Mouse (Mus musculus): ENCODE results near the gene Lix1l. TPM values are rescaled to one million over a fixed set of nuclear protein-coding genes. Genes with fewer than 3 reads are reported as not detected.

Gene Lix1l
- polyA plus RNA-seq, 1 experiment from 2014 or later = 8.7 TPM

DNA sequence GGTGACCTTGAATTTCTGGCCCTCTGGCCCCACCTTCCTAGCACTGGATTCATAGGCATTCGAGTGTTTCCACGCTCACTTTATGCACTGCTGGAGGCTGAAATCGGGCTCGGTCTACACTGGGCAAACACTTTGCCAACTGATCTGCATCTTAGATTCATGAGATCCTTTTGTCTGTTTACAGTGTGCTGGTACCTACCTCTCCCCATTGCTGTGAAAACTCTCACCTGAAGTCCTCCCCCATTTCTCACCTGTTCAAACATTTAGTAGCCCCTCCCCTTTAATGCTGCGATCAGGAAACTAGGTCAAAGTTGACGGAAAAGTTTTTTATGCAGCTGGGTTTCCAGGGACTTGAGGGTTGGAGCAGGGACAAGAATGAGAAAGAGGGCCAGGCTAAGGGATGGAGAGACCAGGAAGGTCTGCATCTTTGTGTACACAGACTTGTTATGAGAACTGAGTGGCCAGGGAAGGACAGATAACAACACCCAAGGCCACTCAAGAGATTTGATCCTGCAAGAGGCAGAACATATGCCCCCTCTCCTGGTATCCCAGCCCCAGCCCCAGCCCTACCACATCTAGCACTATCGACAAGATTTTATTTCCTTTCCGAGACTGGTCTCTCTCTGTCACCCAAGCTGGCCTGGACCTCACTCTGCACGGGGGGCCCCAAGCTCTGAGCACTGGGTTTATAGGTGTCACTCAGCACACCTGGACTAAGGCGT lies 36.9 kb upstream of the Lix1l start:
- Histone ChIP-seq H3K4me2 (ENCODE audit: low read depth) (no peak overlapping the region), H3K4me3 (ENCODE audit: low read depth, low read length) (no peak overlapping the region), H3K4me1 (ENCODE audit: control insufficient read depth, insufficient read depth, low read length) (peaks cover 11% of the 10 kb centered on the region), H3K9ac (ENCODE audit: low read length) (no peak overlapping the region), H3K27ac (ENCODE audit: low read depth, low read length) (no peak overlapping the region), H3K36me3 (ENCODE audit: control insufficient read depth, insufficient read depth, low read length) (peaks cover 6% of the 10 kb centered on the region), H3K9me3 (ENCODE audit: control insufficient read depth, low read length) (no peaks in the 10 kb centered on the region), H3K27me3 (ENCODE audit: control insufficient read depth, insufficient read depth, low read length) (no peaks in the 10 kb centered on the region)
- ATAC-seq (ENCODE audit: insufficient read depth, low FRiP score, low TSS enrichment) (no peak), DNase-seq (ENCODE audit: low spot score) (no peak)
- WGBS = 79% methylated on average over 10 of the region's 10 CpGs

- Histone ChIP-seq H3K9me3 (ENCODE audit: control insufficient read depth, low read length) (no peaks in the 10 kb centered on the region), H3K9ac (ENCODE audit: low read length) (no peak overlapping the region), H3K4me2 (ENCODE audit: low read depth) (no peak overlapping the region), H3K27me3 (ENCODE audit: control insufficient read depth, insufficient read depth, low read length) (no peaks in the 10 kb centered on the region), H3K27ac (ENCODE audit: low read depth, low read length) (no peak overlapping the region), H3K36me3 (ENCODE audit: control insufficient read depth, insufficient read depth, low read length) (peaks cover 5% of the 10 kb centered on the region), H3K4me3 (ENCODE audit: low read depth, low read length) (no peak overlapping the region), H3K4me1 (ENCODE audit: control insufficient read depth, insufficient read depth, low read length) (peaks cover 7% of the 10 kb centered on the region)
- ATAC-seq (ENCODE audit: insufficient read depth, low FRiP score, low TSS enrichment) (no peak), DNase-seq (ENCODE audit: low spot score) (no peak)
- 68% methylated on average over 7 of the region's 7 CpGs for WGBS
Observed at GRCm38 (mm10) chr3:96564633-96565032, 36.3 kb upstream of the Lix1l start.

DNA sequence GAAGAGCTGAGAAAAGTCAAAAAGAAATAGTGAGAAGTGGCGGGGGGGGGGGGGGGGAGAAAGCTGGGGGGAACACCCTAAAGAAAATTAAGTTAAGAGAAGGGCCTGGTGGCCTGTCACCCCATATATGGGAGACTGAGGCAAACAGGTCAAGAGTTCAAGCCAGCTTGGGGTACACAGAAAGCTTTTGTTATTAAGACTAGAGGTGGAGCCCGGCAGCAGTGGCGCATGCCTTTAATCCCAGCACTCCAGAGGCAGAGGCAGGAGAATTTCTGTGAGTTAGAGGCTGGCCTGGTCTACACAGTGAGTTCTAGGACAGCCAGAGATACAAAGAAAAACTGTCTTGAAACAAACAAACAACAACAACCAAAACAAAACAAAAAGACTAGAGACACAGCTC lies 35.8 kb upstream of the Lix1l start:
- Histone ChIP-seq H3K9me3 (ENCODE audit: control insufficient read depth, low read length) (no peaks in the 10 kb centered on the region), H3K36me3 (ENCODE audit: control insufficient read depth, insufficient read depth, low read length) (peaks cover 2% of the 10 kb centered on the region; the same call in 1 of the 2 replicates), H3K27me3 (ENCODE audit: control insufficient read depth, insufficient read depth, low read length) (no peaks in the 10 kb centered on the region), H3K4me1 (ENCODE audit: control insufficient read depth, insufficient read depth, low read length) (peaks cover 3% of the 10 kb centered on the region; the same call in 1 of the 2 replicates), H3K4me2 (ENCODE audit: low read depth) (no peak overlapping the region), H3K4me3 (ENCODE audit: low read depth, low read length) (no peak overlapping the region), H3K9ac (ENCODE audit: low read length) (no peak overlapping the region), H3K27ac (ENCODE audit: low read depth, low read length) (no peak overlapping the region)
- 94% methylated on average over 2 of the region's 3 CpGs for WGBS
- ATAC-seq (ENCODE audit: insufficient read depth, low FRiP score, low TSS enrichment) = no peak
- no peak for DNase-seq (ENCODE audit: low spot score)

DNA sequence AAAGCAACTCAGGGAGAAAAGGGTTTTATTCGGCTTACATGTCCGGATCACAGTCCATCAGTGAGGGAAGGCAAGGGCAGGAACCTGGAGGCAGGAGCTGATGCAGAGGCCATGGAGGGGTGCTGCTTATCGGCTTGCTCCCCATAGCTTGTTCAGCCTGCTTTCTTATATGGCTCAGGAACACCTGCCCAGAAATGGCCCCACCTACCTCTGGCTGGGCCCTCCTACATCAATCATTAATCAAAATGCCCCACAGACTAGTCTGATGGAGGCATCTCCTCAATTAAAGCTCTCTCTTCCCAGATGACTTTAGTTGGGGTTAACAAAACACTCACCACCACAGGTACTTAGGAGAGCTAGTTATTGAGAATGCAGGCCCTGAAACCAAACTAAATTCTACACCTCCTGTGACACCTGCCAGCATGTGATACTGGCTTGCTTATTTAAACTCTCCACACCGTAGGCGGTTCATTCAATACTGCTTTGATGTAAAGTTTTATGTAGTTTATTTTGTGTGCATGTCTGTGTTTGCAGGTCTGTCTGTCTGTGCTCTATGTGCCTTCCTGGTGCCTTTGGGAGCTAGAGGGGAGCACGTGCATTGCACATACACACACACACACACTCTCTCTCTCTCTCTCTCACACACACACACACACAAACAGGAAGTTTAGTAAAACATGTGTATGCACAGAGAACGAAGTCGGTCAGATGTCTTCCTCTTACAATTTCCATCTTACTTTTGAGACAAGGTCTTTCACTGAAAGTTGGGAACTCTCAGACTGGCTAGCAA lies 34.1 kb upstream of the Lix1l start:
- Histone ChIP-seq H3K27ac (ENCODE audit: low read depth, low read length) (no peak overlapping the region), H3K9ac (ENCODE audit: low read length) (no peak overlapping the region), H3K4me3 (ENCODE audit: low read depth, low read length) (no peak overlapping the region), H3K9me3 (ENCODE audit: control insufficient read depth, low read length) (no peaks in the 10 kb centered on the region), H3K4me1 (ENCODE audit: control insufficient read depth, insufficient read depth, low read length) (no peaks in the 10 kb centered on the region), H3K4me2 (ENCODE audit: low read depth) (no peak overlapping the region), H3K36me3 (ENCODE audit: control insufficient read depth, insufficient read depth, low read length) (no peaks in the 10 kb centered on the region), H3K27me3 (ENCODE audit: control insufficient read depth, insufficient read depth, low read length) (no peaks in the 10 kb centered on the region)
- ATAC-seq (ENCODE audit: insufficient read depth, low FRiP score, low TSS enrichment) (no peak), DNase-seq (ENCODE audit: low spot score) (no peak)
- 84% methylated on average over 8 of the region's 8 CpGs for WGBS

GRCm38 (mm10) chr3:96568605-96569004 lies 32.3 kb upstream of the Lix1l start:
- Histone ChIP-seq H3K4me1 (ENCODE audit: control insufficient read depth, insufficient read depth, low read length) (no peaks in the 10 kb centered on the region), H3K4me2 (ENCODE audit: low read depth) (no peak overlapping the region), H3K27me3 (ENCODE audit: control insufficient read depth, insufficient read depth, low read length) (no peaks in the 10 kb centered on the region), H3K27ac (ENCODE audit: low read depth, low read length) (no peak overlapping the region), H3K36me3 (ENCODE audit: control insufficient read depth, insufficient read depth, low read length) (no peaks in the 10 kb centered on the region), H3K9ac (ENCODE audit: low read length) (no peak overlapping the region), H3K4me3 (ENCODE audit: low read depth, low read length) (no peak overlapping the region), H3K9me3 (ENCODE audit: control insufficient read depth, low read length) (no peaks in the 10 kb centered on the region)
- DNase-seq (ENCODE audit: low spot score) (no peak), ATAC-seq (ENCODE audit: insufficient read depth, low FRiP score, low TSS enrichment) (no peak)
- 71% methylated on average over 8 of the region's 8 CpGs for WGBS

DNA sequence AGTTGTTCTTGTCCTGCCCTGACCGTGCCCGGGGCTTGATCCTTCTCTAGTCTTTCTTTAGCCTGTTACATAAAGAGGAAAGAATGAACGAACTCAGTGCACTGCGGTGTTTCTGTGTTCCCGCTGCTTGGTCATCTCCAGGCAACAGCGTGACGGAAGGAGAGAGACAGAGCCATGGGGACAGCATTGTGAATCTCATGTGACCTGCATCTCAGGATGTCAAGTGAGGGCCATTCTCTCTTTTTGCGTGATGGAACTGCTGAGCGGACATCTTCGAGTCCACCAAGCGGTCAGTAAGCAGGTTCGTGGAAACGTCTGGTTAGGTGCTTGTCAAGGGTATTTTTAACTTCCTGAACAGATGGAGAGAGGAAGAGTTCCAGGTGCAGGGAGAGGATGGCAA lies 31.4 kb upstream of the Lix1l start:
- H3K9ac ChIP-seq (ENCODE audit: low read length) = no peak overlapping the region
- H3K4me3 ChIP-seq (ENCODE audit: low read depth, low read length) = no peak overlapping the region
- no peaks in the 10 kb centered on the region for H3K36me3 ChIP-seq (ENCODE audit: control insufficient read depth, insufficient read depth, low read length)
- no peak overlapping the region for H3K4me2 ChIP-seq (ENCODE audit: low read depth)
- 93% methylated on average over 13 of the region's 13 CpGs for WGBS
- H3K4me1 ChIP-seq (ENCODE audit: control insufficient read depth, insufficient read depth, low read length) = no peaks in the 10 kb centered on the region
- no peaks in the 10 kb centered on the region for H3K27me3 ChIP-seq (ENCODE audit: control insufficient read depth, insufficient read depth, low read length)
- H3K27ac ChIP-seq (ENCODE audit: low read depth, low read length) = no peak overlapping the region
- H3K9me3 ChIP-seq (ENCODE audit: control insufficient read depth, low read length) = no peaks in the 10 kb centered on the region
- DNase-seq (ENCODE audit: low spot score) (no peak), ATAC-seq (ENCODE audit: insufficient read depth, low FRiP score, low TSS enrichment) (no peak)

DNA sequence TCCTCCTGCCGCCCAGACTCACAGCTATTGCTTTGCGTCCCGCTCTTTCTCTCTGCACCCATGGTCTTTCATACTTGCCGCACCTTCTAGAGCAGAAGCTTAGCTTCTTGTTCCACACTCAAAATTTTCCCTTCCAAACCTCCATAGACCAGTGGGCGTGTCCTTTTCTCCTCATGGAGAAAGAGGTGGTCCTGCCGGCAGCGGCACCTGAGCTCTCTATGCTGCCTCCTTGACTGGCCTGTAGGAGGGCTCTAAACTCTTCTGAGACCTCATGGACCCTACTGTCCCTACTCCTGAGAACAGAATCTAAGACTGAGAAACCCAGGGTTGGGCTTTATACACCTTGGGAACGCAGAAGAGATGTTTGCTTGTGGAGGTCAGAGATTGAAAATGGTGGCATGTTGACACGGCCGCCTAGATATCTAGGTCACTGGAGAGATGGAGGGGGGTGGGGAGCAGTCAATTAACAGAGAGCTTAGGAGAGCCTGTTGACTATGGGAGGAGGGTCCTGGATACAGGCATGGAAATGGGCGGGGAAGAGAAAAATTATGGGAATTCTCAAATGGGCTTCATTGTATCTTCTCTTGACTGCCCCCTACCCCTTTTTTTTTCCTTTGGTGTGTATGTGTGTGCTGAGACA lies 30.9 kb upstream of the Lix1l start:
- H3K4me2 ChIP-seq (ENCODE audit: low read depth) = no peak overlapping the region
- H3K9me3 ChIP-seq (ENCODE audit: control insufficient read depth, low read length) = no peaks in the 10 kb centered on the region
- H3K9ac ChIP-seq (ENCODE audit: low read length) = no peak overlapping the region
- H3K4me1 ChIP-seq (ENCODE audit: control insufficient read depth, insufficient read depth, low read length) = no peaks in the 10 kb centered on the region
- no peaks in the 10 kb centered on the region for H3K36me3 ChIP-seq (ENCODE audit: control insufficient read depth, insufficient read depth, low read length)
- no peak for DNase-seq (ENCODE audit: low spot score)
- H3K4me3 ChIP-seq (ENCODE audit: low read depth, low read length) = no peak overlapping the region
- H3K27ac ChIP-seq (ENCODE audit: low read depth, low read length) = no peak overlapping the region
- ATAC-seq (ENCODE audit: insufficient read depth, low FRiP score, low TSS enrichment) = no peak
- no peaks in the 10 kb centered on the region for H3K27me3 ChIP-seq (ENCODE audit: control insufficient read depth, insufficient read depth, low read length)
- WGBS = 91% methylated on average over 11 of the region's 11 CpGs

DNA sequence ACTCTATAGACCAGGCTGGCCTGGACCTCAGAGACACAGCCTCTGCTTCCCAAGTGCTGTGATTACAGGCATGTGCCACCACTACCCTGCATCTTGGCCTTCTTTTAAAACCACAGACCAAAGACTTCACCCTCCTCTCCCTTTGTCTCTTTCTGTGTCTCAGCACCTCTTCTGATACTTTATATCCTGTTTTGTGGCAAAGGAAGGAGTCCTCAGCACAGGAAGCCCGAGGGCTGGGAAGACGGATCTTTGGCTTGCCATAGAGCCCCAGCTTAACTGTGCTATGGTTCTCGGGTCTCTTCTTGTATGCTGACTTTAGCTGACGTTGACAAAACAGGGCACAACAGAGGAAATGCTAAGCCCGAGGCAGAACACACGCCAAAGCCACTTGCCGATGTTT lies 30.3 kb upstream of the Lix1l start:
- H3K9me3 ChIP-seq (ENCODE audit: control insufficient read depth, low read length) = no peaks in the 10 kb centered on the region
- no peak for DNase-seq (ENCODE audit: low spot score)
- H3K9ac ChIP-seq (ENCODE audit: low read length) = no peak overlapping the region
- H3K4me2 ChIP-seq (ENCODE audit: low read depth) = no peak overlapping the region
- no peak overlapping the region for H3K27ac ChIP-seq (ENCODE audit: low read depth, low read length)
- 81% methylated on average over 7 of the region's 7 CpGs for WGBS
- ATAC-seq (ENCODE audit: insufficient read depth, low FRiP score, low TSS enrichment) = no peak
- H3K4me3 ChIP-seq (ENCODE audit: low read depth, low read length) = no peak overlapping the region
- H3K4me1 ChIP-seq (ENCODE audit: control insufficient read depth, insufficient read depth, low read length) = no peaks in the 10 kb centered on the region
- no peaks in the 10 kb centered on the region for H3K36me3 ChIP-seq (ENCODE audit: control insufficient read depth, insufficient read depth, low read length)
- H3K27me3 ChIP-seq (ENCODE audit: control insufficient read depth, insufficient read depth, low read length) = no peaks in the 10 kb centered on the region
